Mouse (Mus musculus) lung, postnatal 25 days (tissue): Measurements from ENCODE around the gene Wfikkn2.

Experiments
- DNase-seq: peaks from one replicate; pipeline ENCODE4 v3.0.0; 2022; ENCODE audit warnings: low spot score

The Wfikkn2 gene

GRCm38 (mm10) chr11:94190665-94191064 lies 55.1 kb downstream of the Wfikkn2 start:
- no peak for DNase-seq

GRCm38 (mm10) chr11:94189579-94189978 lies 56.2 kb downstream of the Wfikkn2 start:
- DNase-seq: no peak
